Mouse (Mus musculus): ENCODE measurements around the gene Rhbdd1. TPM values are rescaled to one million over a fixed set of nuclear protein-coding genes. Genes with fewer than 3 reads are reported as not detected.
A peak's percentile ranks its signal among the peaks of the same experiment; 100 is the strongest.

Rhbdd1 gene
- polyA plus RNA-seq, 1 experiment from 2014 or later: 7.2 TPM

GRCm38 (mm10) chr1:82386814-82387771 lies 70.8 kb downstream of the Rhbdd1 start:
- DNase-seq (ENCODE audit: low spot score, missing footprints): no peak
- Histone ChIP-seq H3K9me3 (ENCODE audit: control insufficient read depth, low read length) (no peaks in the 10 kb centered on the region), H3K36me3 (ENCODE audit: control insufficient read depth, insufficient read depth, low read length) (no peaks in the 10 kb centered on the region), H3K4me1 (ENCODE audit: control insufficient read depth, insufficient read depth, low read length) (peaks cover 17% of the 10 kb centered on the region), H3K27me3 (ENCODE audit: control insufficient read depth, insufficient read depth, low read length) (no peaks in the 10 kb centered on the region), H3K4me2 (no peak overlapping the region), H3K4me3 (ENCODE audit: low read depth, low read length) (no peak overlapping the region), H3K9ac (ENCODE audit: low read length) (no peak overlapping the region), H3K27ac (ENCODE audit: low read depth, low read length) (no peak overlapping the region)
- peak; percentile 56 for ATAC-seq (ENCODE audit: low FRiP score)
- WGBS: 55% methylated on average over 6 of the region's 6 CpGs

- 91% methylated on average over 7 of the region's 7 CpGs for WGBS
- DNase-seq (ENCODE audit: low spot score, missing footprints) (no peak), ATAC-seq (ENCODE audit: low FRiP score) (no peak)
- Histone ChIP-seq H3K9me3 (ENCODE audit: control insufficient read depth, low read length) (no peaks in the 10 kb centered on the region), H3K36me3 (ENCODE audit: control insufficient read depth, insufficient read depth, low read length) (no peaks in the 10 kb centered on the region), H3K4me1 (ENCODE audit: control insufficient read depth, insufficient read depth, low read length) (peaks cover 17% of the 10 kb centered on the region), H3K4me3 (ENCODE audit: low read depth, low read length) (no peak overlapping the region), H3K27ac (ENCODE audit: low read depth, low read length) (no peak overlapping the region), H3K27me3 (ENCODE audit: control insufficient read depth, insufficient read depth, low read length) (no peaks in the 10 kb centered on the region), H3K9ac (ENCODE audit: low read length) (no peak overlapping the region), H3K4me2 (no peak overlapping the region)
Observed at GRCm38 (mm10) chr1:82389371-82389770, 73.1 kb downstream of the Rhbdd1 start.

GRCm38 (mm10) chr1:82395371-82395770 lies 79.1 kb downstream of the Rhbdd1 start:
- Histone ChIP-seq H3K36me3 (ENCODE audit: control insufficient read depth, insufficient read depth, low read length) (no peaks in the 10 kb centered on the region), H3K27me3 (ENCODE audit: control insufficient read depth, insufficient read depth, low read length) (no peaks in the 10 kb centered on the region), H3K4me1 (ENCODE audit: control insufficient read depth, insufficient read depth, low read length) (no peaks in the 10 kb centered on the region), H3K9ac (ENCODE audit: low read length) (no peak overlapping the region), H3K9me3 (ENCODE audit: control insufficient read depth, low read length) (no peaks in the 10 kb centered on the region), H3K4me3 (ENCODE audit: low read depth, low read length) (no peak overlapping the region), H3K4me2 (no peak overlapping the region), H3K27ac (ENCODE audit: low read depth, low read length) (no peak overlapping the region)
- WGBS: 76% methylated on average over 4 of the region's 4 CpGs
- ATAC-seq (ENCODE audit: low FRiP score): no peak
- no peak for DNase-seq (ENCODE audit: low spot score, missing footprints)

GRCm38 (mm10) chr1:82407786-82408185 lies 91.5 kb downstream of the Rhbdd1 start:
- Histone ChIP-seq H3K36me3 (ENCODE audit: control insufficient read depth, insufficient read depth, low read length) (no peaks in the 10 kb centered on the region), H3K9ac (ENCODE audit: low read length) (no peak overlapping the region), H3K4me3 (ENCODE audit: low read depth, low read length) (no peak overlapping the region), H3K4me1 (ENCODE audit: control insufficient read depth, insufficient read depth, low read length) (no peaks in the 10 kb centered on the region), H3K9me3 (ENCODE audit: control insufficient read depth, low read length) (no peaks in the 10 kb centered on the region), H3K4me2 (no peak overlapping the region), H3K27me3 (ENCODE audit: control insufficient read depth, insufficient read depth, low read length) (no peaks in the 10 kb centered on the region), H3K27ac (ENCODE audit: low read depth, low read length) (no peak overlapping the region)
- DNase-seq (ENCODE audit: low spot score, missing footprints) (no peak), ATAC-seq (ENCODE audit: low FRiP score) (no peak)
- 93% methylated on average over 3 of the region's 3 CpGs for WGBS

- ATAC-seq (ENCODE audit: low FRiP score): no peak
- WGBS: 93% methylated on average over 9 of the region's 9 CpGs
- DNase-seq (ENCODE audit: low spot score, missing footprints): no peak
Observed at GRCm38 (mm10) chr1:82409271-82409670, 93.0 kb downstream of the Rhbdd1 start.

GRCm38 (mm10) chr1:82410548-82410947 lies 94.3 kb downstream of the Rhbdd1 start:
- Histone ChIP-seq H3K4me3 (ENCODE audit: low read depth, low read length) (no peak overlapping the region), H3K36me3 (ENCODE audit: control insufficient read depth, insufficient read depth, low read length) (no peaks in the 10 kb centered on the region), H3K27ac (ENCODE audit: low read depth, low read length) (no peak overlapping the region), H3K27me3 (ENCODE audit: control insufficient read depth, insufficient read depth, low read length) (no peaks in the 10 kb centered on the region), H3K4me2 (no peak overlapping the region), H3K9me3 (ENCODE audit: control insufficient read depth, low read length) (no peaks in the 10 kb centered on the region), H3K9ac (ENCODE audit: low read length) (no peak overlapping the region), H3K4me1 (ENCODE audit: control insufficient read depth, insufficient read depth, low read length) (no peaks in the 10 kb centered on the region)
- ATAC-seq (ENCODE audit: low FRiP score) (no peak), DNase-seq (ENCODE audit: low spot score, missing footprints) (no peak)
- WGBS: 73% methylated on average over 3 of the region's 3 CpGs

More at GRCm38 (mm10) chr1:82409271-82409670, 93.0 kb downstream of the Rhbdd1 start:
- Histone ChIP-seq H3K9ac (ENCODE audit: low read length) (no peak overlapping the region), H3K27ac (ENCODE audit: low read depth, low read length) (no peak overlapping the region), H3K9me3 (ENCODE audit: control insufficient read depth, low read length) (no peaks in the 10 kb centered on the region), H3K36me3 (ENCODE audit: control insufficient read depth, insufficient read depth, low read length) (no peaks in the 10 kb centered on the region), H3K27me3 (ENCODE audit: control insufficient read depth, insufficient read depth, low read length) (no peaks in the 10 kb centered on the region), H3K4me2 (no peak overlapping the region), H3K4me1 (ENCODE audit: control insufficient read depth, insufficient read depth, low read length) (no peaks in the 10 kb centered on the region), H3K4me3 (ENCODE audit: low read depth, low read length) (no peak overlapping the region)

GRCm38 (mm10) chr1:82411521-82411920 lies 95.3 kb downstream of the Rhbdd1 start:
- no peak overlapping the region for H3K9ac ChIP-seq (ENCODE audit: low read length)
- WGBS: 81% methylated on average over 5 of the region's 5 CpGs
- no peaks in the 10 kb centered on the region for H3K27me3 ChIP-seq (ENCODE audit: control insufficient read depth, insufficient read depth, low read length)
- no peak for ATAC-seq (ENCODE audit: low FRiP score)
- H3K4me3 ChIP-seq (ENCODE audit: low read depth, low read length): no peak overlapping the region
- no peak overlapping the region for H3K27ac ChIP-seq (ENCODE audit: low read depth, low read length)
- no peak overlapping the region for H3K4me2 ChIP-seq
- no peak for DNase-seq (ENCODE audit: low spot score, missing footprints)
- H3K4me1 ChIP-seq (ENCODE audit: control insufficient read depth, insufficient read depth, low read length): no peaks in the 10 kb centered on the region
- H3K9me3 ChIP-seq (ENCODE audit: control insufficient read depth, low read length): no peaks in the 10 kb centered on the region
- H3K36me3 ChIP-seq (ENCODE audit: control insufficient read depth, insufficient read depth, low read length): no peaks in the 10 kb centered on the region

GRCm38 (mm10) chr1:82412085-82412484 lies 95.8 kb downstream of the Rhbdd1 start:
- DNase-seq (ENCODE audit: low spot score, missing footprints) (no peak), ATAC-seq (ENCODE audit: low FRiP score) (no peak)
- Histone ChIP-seq H3K4me2 (no peak overlapping the region), H3K36me3 (ENCODE audit: control insufficient read depth, insufficient read depth, low read length) (no peaks in the 10 kb centered on the region), H3K4me3 (ENCODE audit: low read depth, low read length) (no peak overlapping the region), H3K9ac (ENCODE audit: low read length) (no peak overlapping the region), H3K9me3 (ENCODE audit: control insufficient read depth, low read length) (no peaks in the 10 kb centered on the region), H3K27me3 (ENCODE audit: control insufficient read depth, insufficient read depth, low read length) (no peaks in the 10 kb centered on the region), H3K4me1 (ENCODE audit: control insufficient read depth, insufficient read depth, low read length) (peaks cover 3% of the 10 kb centered on the region; the same call in 1 of the 2 replicates), H3K27ac (ENCODE audit: low read depth, low read length) (no peak overlapping the region)
- WGBS: 74% methylated on average over 4 of the region's 4 CpGs

GRCm38 (mm10) chr1:82414434-82415045 lies 98.3 kb downstream of the Rhbdd1 start:
- Histone ChIP-seq H3K27me3 (ENCODE audit: control insufficient read depth, insufficient read depth, low read length) (no peaks in the 10 kb centered on the region), H3K9ac (ENCODE audit: low read length) (no peak overlapping the region), H3K4me3 (ENCODE audit: low read depth, low read length) (no peak overlapping the region), H3K4me2 (no peak overlapping the region), H3K27ac (ENCODE audit: low read depth, low read length) (no peak overlapping the region), H3K9me3 (ENCODE audit: control insufficient read depth, low read length) (no peaks in the 10 kb centered on the region), H3K4me1 (ENCODE audit: control insufficient read depth, insufficient read depth, low read length) (peaks cover 5% of the 10 kb centered on the region; the same call in 1 of the 2 replicates), H3K36me3 (ENCODE audit: control insufficient read depth, insufficient read depth, low read length) (no peaks in the 10 kb centered on the region)
- no peak for ATAC-seq (ENCODE audit: low FRiP score)
- no peak for DNase-seq (ENCODE audit: low spot score, missing footprints)
- 92% methylated on average over 3 of the region's 3 CpGs for WGBS
